Mouse (Mus musculus) limb, embryonic 15.5 days (tissue): ENCODE results near the gene Trim7. TPM values are rescaled to one million over a fixed set of nuclear protein-coding genes. Genes with fewer than 3 reads are reported as not detected.
"Not testable (repeated sequence)": the region's sequence is repeated elsewhere in the genome, so short reads cannot be mapped to it uniquely, and the experiment has no call there.

Source experiments
- ATAC-seq: fragments of 200-750 bp; cut with Nextera tagmentation; 2 replicates; pipeline ENCODE4 v1.8.0; 2017; ENCODE audit warnings: low read depth, moderate TSS enrichment; ENCODE audit not compliant: insufficient number of reproducible peaks, low FRiP score, low TSS enrichment
- H3K27ac ChIP-seq: fragments of 300-500 bp; sonication (generic); 2 replicates; pipeline ENCODE4 v1.5.1; 2015; ENCODE audit warnings: moderate library complexity, mild to moderate bottlenecking, inconsistent platforms
- H3K27me3 ChIP-seq: fragments of 300-500 bp; sonication (generic); 2 replicates; pipeline ENCODE4 v1.6.1; 2015; ENCODE audit warnings: inconsistent platforms
- H3K36me3 ChIP-seq: fragments of 300-500 bp; sonication (generic); 2 replicates; pipeline ENCODE4 v1.6.1; 2015; ENCODE audit warnings: inconsistent platforms
- H3K4me1 ChIP-seq: fragments of 300-500 bp; sonication (generic); 2 replicates; pipeline ENCODE4 v1.6.1; 2015; ENCODE audit warnings: inconsistent platforms
- H3K4me2 ChIP-seq: fragments of 300-500 bp; sonication (generic); 2 replicates; pipeline ENCODE4 v1.6.1; 2015; ENCODE audit warnings: mild to moderate bottlenecking, inconsistent platforms
- H3K4me3 ChIP-seq: fragments of 300-500 bp; sonication (generic); 2 replicates; pipeline ENCODE4 v1.5.1; 2015; ENCODE audit warnings: mild to moderate bottlenecking, inconsistent platforms
- H3K9ac ChIP-seq: fragments of 300-500 bp; sonication (generic); 2 replicates; pipeline ENCODE4 v1.6.1; 2015; ENCODE audit warnings: inconsistent platforms
- H3K9me3 ChIP-seq: fragments of 300-500 bp; sonication (generic); 2 replicates; pipeline ENCODE4 v1.6.1; 2016; ENCODE audit warnings: inconsistent platforms
- whole genome bisulfite sequencing: fragments of 180-500 bp; shearing (Covaris S2); methylation state at CpG from one replicate; pipeline ENCODE4 v1.1.7; 2015; 5-methylcytosine and 5-hydroxymethylcytosine counted together
- polyA plus RNA-seq: library from polyadenylated mRNA; unstranded; fragments of >200 nt; fragmentation: Nextera tagmentation; extraction: Ambion mirVana; gene quantifications from 2 replicates; pipeline ENCODE4 v1.2.1, GENCODE M21; 2015

The Trim7 gene
- polyA plus RNA-seq, 1 experiment from 2014 or later, result 2.0 TPM

DNA sequence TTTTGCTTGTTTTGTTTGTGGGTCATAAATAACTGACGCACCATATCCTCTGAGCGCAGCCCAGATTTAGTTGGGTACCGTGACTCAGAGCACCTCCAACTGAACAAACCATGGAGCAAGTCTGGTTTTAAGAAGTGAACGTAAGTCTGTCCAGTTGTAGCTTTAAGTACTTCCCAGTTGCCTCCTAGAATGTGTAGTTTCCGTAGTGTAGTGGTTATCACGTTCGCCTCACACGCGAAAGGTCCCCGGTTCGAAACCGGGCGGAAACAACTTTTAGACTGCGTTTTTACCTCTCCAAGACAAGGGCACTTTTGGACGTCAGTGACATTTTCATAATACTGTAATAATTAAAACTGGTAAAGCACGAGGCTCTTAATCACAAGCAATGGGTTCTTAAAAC is 7.6 kb upstream of the Trim7 start:
- H3K4me2 ChIP-seq, result peak overlapping the region; percentile 58
- peaks cover 21% of the 10 kb centered on the region for H3K4me1 ChIP-seq
- H3K4me3 ChIP-seq, result peak overlapping the region; percentile 68
- H3K36me3 ChIP-seq, result peaks cover 3% of the 10 kb centered on the region
- under 1% methylated on average over 16 of the region's 16 CpGs for WGBS
- no peak for ATAC-seq
- H3K27ac ChIP-seq, result peak overlapping the region; percentile 98
- no peaks in the 10 kb centered on the region for H3K27me3 ChIP-seq
- 0 out of 2 replicates have a peak overlapping the region, but pooled peaks have one; percentile 28 for H3K9ac ChIP-seq
- no peaks in the 10 kb centered on the region for H3K9me3 ChIP-seq

GRCm38 (mm10) chr11:48819614-48820307 is 6.2 kb upstream of the Trim7 start:
- Histone ChIP-seq H3K4me3 (no peak overlapping the region), H3K9me3 (no peaks in the 10 kb centered on the region), H3K4me2 (no peak overlapping the region), H3K9ac (no peak overlapping the region), H3K4me1 (peaks cover 28% of the 10 kb centered on the region), H3K27me3 (0 out of 2 replicates have a peak, but pooled peaks cover 4% of the 10 kb centered on the region), H3K27ac (no peak overlapping the region), H3K36me3 (no peaks in the 10 kb centered on the region; the same call in none of the 2 replicates)
- ATAC-seq, result no peak
- 73% methylated on average over 7 of the region's 7 CpGs for WGBS

GRCm38 (mm10) chr11:48820308-48820674 is 5.6 kb upstream of the Trim7 start:
- H3K4me1 ChIP-seq, result peaks cover 26% of the 10 kb centered on the region
- ATAC-seq, result no peak
- H3K27me3 ChIP-seq, result 0 out of 2 replicates have a peak, but pooled peaks cover 4% of the 10 kb centered on the region
- no peaks in the 10 kb centered on the region; the same call in 1 of the 2 replicates for H3K36me3 ChIP-seq
- H3K9me3 ChIP-seq, result no peaks in the 10 kb centered on the region
- no peak overlapping the region for H3K4me3 ChIP-seq
- H3K9ac ChIP-seq, result no peak overlapping the region
- H3K27ac ChIP-seq, result no peak overlapping the region
- H3K4me2 ChIP-seq, result no peak overlapping the region

- ATAC-seq, H3K4me2 ChIP-seq, H3K36me3 ChIP-seq, H3K9ac ChIP-seq, H3K9me3 ChIP-seq, H3K27ac ChIP-seq, H3K4me3 ChIP-seq, H3K27me3 ChIP-seq: not testable (repeated sequence)
- peaks cover 16% of the 10 kb centered on the region for H3K4me1 ChIP-seq
- 78% methylated on average over 14 of the region's 14 CpGs for WGBS
These were observed 4.6 kb upstream of the Trim7 start for GRCm38 (mm10) chr11:48821299-48821698.

GRCm38 (mm10) chr11:48822768-48823512 is 3.0 kb upstream of the Trim7 start:
- Histone ChIP-seq H3K27me3 (0 out of 2 replicates have a peak, but pooled peaks cover 4% of the 10 kb centered on the region), H3K4me1 (peaks cover 22% of the 10 kb centered on the region), H3K4me3 (peak overlapping the region; percentile 40), H3K27ac (no peak overlapping the region), H3K36me3 (no peaks in the 10 kb centered on the region), H3K9ac (no peak overlapping the region), H3K4me2 (peak overlapping the region; percentile 64), H3K9me3 (no peaks in the 10 kb centered on the region)
- ATAC-seq, result no peak
- 36% methylated on average over 14 of the region's 14 CpGs for WGBS

DNA sequence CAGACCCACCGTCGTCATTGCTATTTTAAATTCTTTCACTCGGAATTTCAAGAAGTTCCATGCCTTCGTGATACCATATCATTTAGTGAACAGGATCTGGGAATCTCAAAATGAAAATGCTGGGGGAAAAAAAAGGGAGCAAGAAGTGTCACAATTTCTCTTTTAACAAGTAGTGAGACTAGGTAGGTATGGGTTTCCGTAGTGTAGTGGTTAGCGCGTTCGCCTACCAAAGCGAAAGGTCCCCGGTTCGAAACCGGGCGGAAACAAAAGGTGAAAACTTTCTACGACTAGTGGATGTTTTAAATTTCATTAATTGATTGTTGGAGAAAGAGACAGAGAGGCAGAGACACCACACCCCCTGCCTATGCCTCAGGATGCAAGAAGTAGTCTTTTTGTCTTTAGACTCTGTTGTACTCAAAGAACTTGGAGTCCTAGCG is 2.4 kb upstream of the Trim7 start:
- ATAC-seq, result no peak
- no peak overlapping the region for H3K9ac ChIP-seq

DNA sequence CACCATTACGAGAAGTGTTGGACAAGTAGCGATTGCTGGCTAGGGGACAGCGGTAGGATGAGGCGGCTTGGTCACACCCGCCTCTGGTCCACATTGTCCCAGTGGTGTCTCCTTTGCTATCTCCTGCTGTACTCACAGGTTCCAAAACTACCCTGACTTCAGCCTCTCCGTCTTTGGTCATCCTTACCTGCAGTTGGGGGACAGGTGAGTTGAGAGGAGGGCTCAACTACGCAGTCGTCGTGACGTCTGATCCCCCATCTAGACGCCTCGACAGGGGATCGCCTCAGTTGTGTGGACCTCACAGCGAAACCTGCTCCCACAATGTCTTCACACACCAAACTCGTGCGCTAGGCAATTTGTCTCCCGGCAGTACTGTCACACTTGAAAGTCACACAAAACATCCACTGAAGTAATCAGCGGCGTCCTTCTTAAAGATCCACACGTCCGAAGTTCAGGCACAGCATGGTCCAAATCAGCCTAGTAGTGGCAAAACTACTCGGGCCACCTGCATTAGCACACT is 1.6 kb upstream of the Trim7 start:
- Histone ChIP-seq H3K27me3 (0 out of 2 replicates have a peak, but pooled peaks cover 4% of the 10 kb centered on the region), H3K4me3 (peak overlapping the region; percentile 40), H3K36me3 (no peaks in the 10 kb centered on the region), H3K27ac (no peak overlapping the region), H3K9me3 (no peaks in the 10 kb centered on the region), H3K4me1 (peaks cover 18% of the 10 kb centered on the region), H3K4me2 (peak overlapping the region; percentile 64), H3K9ac (no peak overlapping the region)
- ATAC-seq, result no peak
- 6% methylated on average over 22 of the region's 22 CpGs for WGBS

More for the DNA sequence above, 2.4 kb upstream of the Trim7 start:
- under 1% methylated on average over 15 of the region's 15 CpGs for WGBS
- Histone ChIP-seq H3K36me3 (no peaks in the 10 kb centered on the region), H3K27ac (no peak overlapping the region), H3K4me3 (peak overlapping the region; percentile 40), H3K4me2 (peak overlapping the region; percentile 64), H3K4me1 (peaks cover 22% of the 10 kb centered on the region), H3K9me3 (no peaks in the 10 kb centered on the region), H3K27me3 (0 out of 2 replicates have a peak, but pooled peaks cover 4% of the 10 kb centered on the region)

- H3K9ac ChIP-seq, result 0 out of 2 replicates have a peak overlapping the region, but pooled peaks have one; percentile 18
- ATAC-seq, result no peak
- H3K36me3 ChIP-seq, result no peaks in the 10 kb centered on the region
- peak overlapping the region; percentile 57 for H3K4me2 ChIP-seq
- no peaks in the 10 kb centered on the region for H3K9me3 ChIP-seq
- H3K27ac ChIP-seq, result peak overlapping the region; percentile 75
- 0% methylated on average over 6 of the region's 6 CpGs for WGBS
- H3K4me3 ChIP-seq, result peak overlapping the region; percentile 42
- peaks cover 18% of the 10 kb centered on the region for H3K4me1 ChIP-seq
- H3K27me3 ChIP-seq, result 0 out of 2 replicates have a peak, but pooled peaks cover 4% of the 10 kb centered on the region
These were observed 784 bp downstream of the Trim7 start for GRCm38 (mm10) chr11:48826752-48827096.

GRCm38 (mm10) chr11:48827926-48828325 is 2.0 kb downstream of the Trim7 start:
- H3K4me3 ChIP-seq, result no peak overlapping the region
- ATAC-seq, result no peak
- H3K27ac ChIP-seq, result no peak overlapping the region
- no peaks in the 10 kb centered on the region for H3K9me3 ChIP-seq
- H3K4me1 ChIP-seq, result peaks cover 18% of the 10 kb centered on the region
- H3K36me3 ChIP-seq, result no peaks in the 10 kb centered on the region
- no peak overlapping the region for H3K4me2 ChIP-seq
- 77% methylated on average over 6 of the region's 6 CpGs for WGBS
- 0 out of 2 replicates have a peak, but pooled peaks cover 4% of the 10 kb centered on the region for H3K27me3 ChIP-seq
- no peak overlapping the region for H3K9ac ChIP-seq

- ATAC-seq, result no peak
- Histone ChIP-seq H3K9me3 (no peaks in the 10 kb centered on the region), H3K27ac (no peak overlapping the region), H3K4me1 (peaks cover 6% of the 10 kb centered on the region), H3K4me3 (no peak overlapping the region), H3K9ac (no peak overlapping the region), H3K36me3 (no peaks in the 10 kb centered on the region), H3K27me3 (no peaks in the 10 kb centered on the region), H3K4me2 (no peak overlapping the region)
- 74% methylated on average over 2 of the region's 2 CpGs for WGBS
These were observed 4.3 kb downstream of the Trim7 start for GRCm38 (mm10) chr11:48830279-48830678.

GRCm38 (mm10) chr11:48831273-48831672 is 5.3 kb downstream of the Trim7 start:
- Histone ChIP-seq H3K4me2 (no peak overlapping the region), H3K9ac (no peak overlapping the region)

More at GRCm38 (mm10) chr11:48831273-48831672, 5.3 kb downstream of the Trim7 start:
- Histone ChIP-seq H3K4me1 (peaks cover 6% of the 10 kb centered on the region), H3K4me3 (no peak overlapping the region), H3K27me3 (no peaks in the 10 kb centered on the region), H3K9me3 (no peaks in the 10 kb centered on the region), H3K36me3 (no peaks in the 10 kb centered on the region), H3K27ac (no peak overlapping the region)
- 72% methylated on average over 2 of the region's 2 CpGs for WGBS
- ATAC-seq, result no peak
